Mouse (Mus musculus) CH12.LX (cell line): ENCODE data around the gene Flna. TPM values are rescaled to one million over a fixed set of nuclear protein-coding genes. Genes with fewer than 3 reads are reported as not detected.

ENCODE experiments used
- DNase-seq: peaks from one replicate; pipeline ENCODE4 v3.0.0-alpha.2; 2013; ENCODE audit errors: extremely low read depth
- H3K27ac ChIP-seq: 2 replicates; pipeline ENCODE4 v1.5.1; 2012; ENCODE audit warnings: low read depth, mild to moderate bottlenecking, control low read depth, moderate library complexity; ENCODE audit not compliant: insufficient read depth
- H3K27me3 ChIP-seq: replicated peaks from 2 replicates; pipeline ENCODE3; 2012; ENCODE audit warnings: inconsistent platforms
- H3K36me3 ChIP-seq, 2 experiments: replicated peaks in 1 of 2; 2 replicates each; pipeline versions ENCODE3 to v1.6.1; 2012; ENCODE audit warnings: inconsistent platforms in 1 of 2, low read length in 1 of 2, mild to moderate bottlenecking in 1 of 2, mixed read lengths in 1 of 2, moderate library complexity in 1 of 2; ENCODE audit not compliant: control insufficient read depth in 1 of 2, insufficient read depth in 1 of 2
- H3K4me1 ChIP-seq, 2 experiments: 2 replicates each; pipeline ENCODE4 v1.6.1; 2012; ENCODE audit warnings: inconsistent platforms in 1 of 2, moderate library complexity in 1 of 2; ENCODE audit not compliant: insufficient read depth in 2 of 2, control insufficient read depth in 1 of 2
- H3K4me2 ChIP-seq: 2 replicates; pipeline ENCODE4 v1.6.1; 2012; ENCODE audit warnings: low read depth, mild to moderate bottlenecking, control low read depth; ENCODE audit not compliant: poor library complexity, insufficient read depth, severe bottlenecking
- H3K4me3 ChIP-seq, 3 experiments: fragments of 150-350 bp in 1 of 3; sonication (generic) in 1 of 3; replicated peaks in 1 of 3; 2 replicates each; pipeline versions ENCODE3 to v1.5.1; 2011 to 2012; ENCODE audit warnings: low read depth in 2 of 3, low read length in 2 of 3, mild to moderate bottlenecking in 2 of 3, moderate library complexity in 2 of 3, control low read depth in 1 of 3, improper control_type of control experiment in 1 of 3, inconsistent platforms in 1 of 3, mixed read lengths in 1 of 3; ENCODE audit not compliant: poor library complexity in 1 of 3
- H3K79me2 ChIP-seq: replicated peaks from 2 replicates; pipeline ENCODE4 v1.6.1; 2012; ENCODE audit warnings: mild to moderate bottlenecking, moderate library complexity; ENCODE audit not compliant: control insufficient read depth, poor library complexity, insufficient read depth, severe bottlenecking; ENCODE audit errors: extremely low read depth
- H3K9ac ChIP-seq: 2 replicates; pipeline ENCODE4 v1.6.1; 2012; ENCODE audit warnings: low read depth, mild to moderate bottlenecking, control low read depth, moderate library complexity; ENCODE audit not compliant: insufficient read depth
- H3K9me3 ChIP-seq: replicated peaks from 2 replicates; pipeline ENCODE3; 2012; ENCODE audit warnings: low read length, inconsistent platforms, mixed read lengths
- BHLHE40 ChIP-seq: IDR thresholded peaks from 2 replicates; pipeline ENCODE4 v1.6.1; 2011; ENCODE audit warnings: mild to moderate bottlenecking, low read depth, low read length, improper control_type of control experiment
- CHD1 ChIP-seq: IDR thresholded peaks from 2 replicates; pipeline ENCODE4 v1.6.1; 2012; ENCODE audit warnings: low read depth, low read length, improper control_type of control experiment, inconsistent platforms
- CHD2 ChIP-seq: IDR thresholded peaks from 2 replicates; pipeline ENCODE4 v1.6.1; 2011; ENCODE audit warnings: low read length, improper control_type of control experiment
- EP300 ChIP-seq: IDR thresholded peaks from 2 replicates; pipeline ENCODE4 v1.6.1; 2011; ENCODE audit warnings: low read length, improper control_type of control experiment
- GABPA ChIP-seq: IDR thresholded peaks from 2 replicates; pipeline ENCODE4 v1.6.1; 2012; ENCODE audit warnings: low read depth, low read length, improper control_type of control experiment, inconsistent platforms; ENCODE audit not compliant: insufficient replicate concordance
- JUN ChIP-seq: IDR thresholded peaks from 2 replicates; pipeline ENCODE4 v1.6.1; 2011; ENCODE audit warnings: low read depth, mild to moderate bottlenecking, low read length, improper control_type of control experiment, moderate library complexity; ENCODE audit not compliant: insufficient read depth
- JUND ChIP-seq: conservative IDR thresholded peaks from 2 replicates; pipeline ENCODE4 v1.6.1; 2011; ENCODE audit warnings: low read depth, low read length, improper control_type of control experiment
- MAFK ChIP-seq: IDR thresholded peaks from 2 replicates; pipeline ENCODE4 v1.6.1; 2011; ENCODE audit warnings: low read length, improper control_type of control experiment; ENCODE audit not compliant: insufficient replicate concordance
- MAX ChIP-seq: IDR thresholded peaks from 2 replicates; pipeline ENCODE4 v1.6.1; 2011; ENCODE audit warnings: low read length, improper control_type of control experiment
- NELFE ChIP-seq: IDR thresholded peaks from 2 replicates; pipeline ENCODE4 v1.6.1; 2011; ENCODE audit warnings: low read depth, low read length, improper control_type of control experiment
- NRF1 ChIP-seq: IDR thresholded peaks from 2 replicates; pipeline ENCODE4 v1.6.1; 2014; ENCODE audit warnings: low read depth, mild to moderate bottlenecking, inconsistent platforms, low read length, improper control_type of control experiment, moderate library complexity
- PAX5 ChIP-seq: IDR thresholded peaks from 2 replicates; pipeline ENCODE4 v1.6.1; 2012; ENCODE audit warnings: low read length, inconsistent platforms, mixed read lengths
- POLR2A ChIP-seq: IDR thresholded peaks from 2 replicates; pipeline ENCODE4 v1.6.1; 2011; ENCODE audit warnings: low read depth, mild to moderate bottlenecking, improper control_type of control experiment, low read length
- POLR2AphosphoS2 ChIP-seq: IDR thresholded peaks from 2 replicates; pipeline ENCODE4 v1.6.1; 2011; ENCODE audit warnings: low read depth, low read length, improper control_type of control experiment
- RAD21 ChIP-seq: IDR thresholded peaks from 2 replicates; pipeline ENCODE4 v1.6.1; 2011; ENCODE audit warnings: low read depth, mild to moderate bottlenecking, low read length, improper control_type of control experiment, moderate library complexity
- TBP ChIP-seq: conservative IDR thresholded peaks from 2 replicates; pipeline ENCODE4 v1.6.1; 2011; ENCODE audit warnings: low read depth, low read length, improper control_type of control experiment
- TCF12 ChIP-seq: IDR thresholded peaks from 2 replicates; pipeline ENCODE4 v1.6.1; 2014; ENCODE audit warnings: low read depth, mild to moderate bottlenecking, inconsistent platforms, low read length, improper control_type of control experiment
- dilution Hi-C: fragments of 300-500 bp; cut with MboI; formaldehyde crosslinking; loops from 2 replicates; pipeline ENCODE4 v1.14.3; 2020; ENCODE audit warnings: low sequenced_read_pairs; ENCODE audit not compliant: extremely low pct_unique_long_range_greater_than_20kb, extremely low pct_ligation_motif_present
- in situ Hi-C: fragments of 300-500 bp; cut with MboI; formaldehyde crosslinking; loops from 3 replicates; pipeline ENCODE4 v1.14.3; 2019; ENCODE audit warnings: low sequenced_read_pairs, low pct_ligation_motif_present, low pct_unique_long_range_greater_than_20kb, mixed read lengths
- polyA plus RNA-seq: library from polyadenylated mRNA; unstranded; fragments of >175 nt; gene quantifications from 2 replicates; pipeline ENCODE4 v1.2.1, GENCODE M21; 2012; ENCODE audit warnings: low read depth; ENCODE audit not compliant: insufficient read length
- total RNA-seq, 2 experiments: library from RNA; depleted of rRNA; stranded (reverse); fragments of 300-350 nt in 1 of 2; fragments of >200 nt in 1 of 2; gene quantifications; 2 replicates each; pipeline ENCODE4 v1.2.3; 2012 to 2014

Gene Flna
- total and polyA plus RNA-seq, 3 experiments: 56.8 to 91.6 (median 78.7) TPM

DNA sequence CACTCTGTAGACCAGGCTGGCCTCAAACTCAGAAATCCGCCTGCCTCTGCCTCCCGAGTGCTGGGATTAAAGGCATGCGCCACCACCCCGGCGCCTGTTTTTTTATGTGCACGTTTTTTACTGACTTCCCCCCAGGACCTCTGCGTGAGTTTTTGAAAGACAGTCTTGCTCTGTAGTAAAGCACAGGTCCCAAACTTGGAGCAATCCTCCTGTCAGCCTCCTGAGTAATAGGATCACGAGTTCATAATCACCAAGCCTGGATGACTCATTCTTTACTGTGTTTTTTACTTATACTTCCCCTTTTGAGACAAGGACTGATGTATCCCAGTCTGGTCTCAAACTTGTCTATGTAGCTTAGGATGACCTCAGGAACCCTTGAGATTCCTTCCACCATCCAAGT is 28.3 kb upstream of the Flna start:
- Histone ChIP-seq H3K79me2 (peaks cover under 1% of the 10 kb centered on the region; the same call in 1 of the 2 replicates), H3K4me1 (peaks cover 0 to 11% of the 10 kb centered on the region in 2 experiments; a peak in 1 of 4 replicates), H3K4me3 (no peak overlapping the region), H3K9me3 (no peaks in the 10 kb centered on the region), H3K27ac (no peak overlapping the region), H3K4me2 (no peak overlapping the region), H3K27me3 (no peaks in the 10 kb centered on the region), H3K9ac (no peak overlapping the region), H3K36me3 (peaks cover 5 to 7% of the 10 kb centered on the region in 2 experiments)
- TF ChIP-seq CHD1 (no peak), EP300 (peak; percentile 51; the same call in 1 of the 2 replicates), PAX5 (no peak), JUN (peak; percentile 30; the same call in 1 of the 2 replicates), BHLHE40 (peak; percentile 55), GABPA (no peak), MAFK (no peak), TCF12 (no peak), POLR2AphosphoS2 (no peak), RAD21 (no peak), JUND (peak; percentile 53; the same call in 1 of the 2 replicates), MAX (no peak), NRF1 (no peak)
- in situ Hi-C loops (no loop called here), dilution Hi-C loops (no loop called here)
- DNase-seq: peak; percentile 45

DNA sequence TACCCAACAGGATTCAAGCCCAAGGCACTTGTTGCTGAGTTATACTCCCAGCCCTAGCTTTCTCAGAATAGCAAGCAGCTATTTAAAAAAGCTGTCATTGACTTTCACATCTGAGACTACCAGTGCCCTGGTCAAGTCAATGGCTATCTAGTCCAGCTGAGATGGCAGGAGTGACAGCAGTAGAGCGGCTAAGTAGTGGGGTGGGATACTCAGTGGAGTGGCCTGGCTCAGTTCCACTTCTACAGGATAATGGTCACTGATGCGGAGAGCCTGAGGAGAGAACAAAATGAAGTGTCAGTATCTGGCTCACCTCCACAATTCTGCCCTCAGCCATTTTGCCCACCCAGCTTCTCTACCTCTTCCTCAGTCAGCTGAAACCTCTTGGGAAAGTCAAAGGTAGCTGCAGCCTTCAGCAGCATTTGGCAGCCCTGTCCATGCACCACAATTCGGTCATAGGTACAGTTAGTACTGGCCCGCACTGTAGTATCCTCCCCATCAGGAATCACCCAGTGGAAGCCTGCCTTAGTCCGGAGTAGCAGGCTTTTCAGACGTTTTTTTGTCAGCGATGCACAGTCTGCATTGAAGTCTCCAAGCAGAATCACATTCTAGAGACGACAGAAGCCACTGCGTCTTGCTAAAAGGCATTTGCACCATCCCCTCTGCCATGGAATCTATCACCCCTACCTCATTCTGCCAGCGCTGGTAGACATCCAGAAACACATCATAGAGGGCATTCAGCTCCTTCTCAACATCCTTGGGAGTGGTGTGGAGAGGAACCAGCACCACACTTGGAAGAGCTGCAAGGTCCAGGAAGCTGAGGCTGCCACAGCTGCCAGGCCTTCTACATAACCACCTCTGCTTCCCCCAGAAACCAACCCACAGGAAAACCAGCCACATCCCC is 24.1 kb upstream of the Flna start:
- peaks cover 16% of the 10 kb centered on the region for H3K79me2 ChIP-seq
- peak; percentile 100 for TF ChIP-seq POLR2AphosphoS2
- no peak for TF ChIP-seq NELFE
- TF ChIP-seq POLR2A: peak; percentile 63
- no peak for TF ChIP-seq TBP
- TF ChIP-seq TCF12: no peak
- TF ChIP-seq CHD2: peak; percentile 65; the same call in 1 of the 2 replicates
- TF ChIP-seq, all 38 proteins: peak for 3
- no peak overlapping the region for H3K9ac ChIP-seq
- H3K27ac ChIP-seq: peak overlapping the region; percentile 29; the same call in 1 of the 2 replicates
- dilution Hi-C loops: no loop called here
- 0 out of 2 replicates have a peak overlapping the region, but pooled peaks have one; percentile 24 for H3K4me2 ChIP-seq
- peaks cover 14 to 19% of the 10 kb centered on the region in 2 experiments for H3K36me3 ChIP-seq
- no peaks in the 10 kb centered on the region for H3K27me3 ChIP-seq
- DNase-seq: no peak
- peaks cover 0 to 14% of the 10 kb centered on the region in 2 experiments; a peak in 2 of 4 replicates for H3K4me1 ChIP-seq
- H3K9me3 ChIP-seq: no peaks in the 10 kb centered on the region
- H3K4me3 ChIP-seq: no peak overlapping the region
- in situ Hi-C loops: no loop called here
